Mouse (Mus musculus): ENCODE measurements around the gene Snu13.

- TF ChIP-seq CTCF (IDR thresholded peaks at IDR 0.05): no peak
- no peak for TF ChIP-seq EP300 (IDR thresholded peaks at IDR 0.05; ENCODE audit: insufficient read depth, low read depth, low read length)
- no peak for TF ChIP-seq POLR2A (IDR thresholded peaks at IDR 0.05; ENCODE audit: insufficient read depth, low read depth, low read length)
Observed at GRCm38 (mm10) chr15:82063909-82064308, 16.5 kb upstream of the Snu13 start.

Data from heart, adult 2 months (tissue).